Mouse (Mus musculus): Measurements from ENCODE around the gene Atf1. TPM values are rescaled to one million over a fixed set of nuclear protein-coding genes. Genes with fewer than 3 reads are reported as not detected.
A peak's percentile ranks its signal among the peaks of the same experiment; 100 is the strongest.
"Not testable (repeated sequence)": the region's sequence is repeated elsewhere in the genome, so short reads cannot be mapped to it uniquely, and the experiment has no call there.

The Atf1 gene
- total RNA-seq, 2 experiments from 2014 or later: 19.2 to 21.4 TPM

- intact Hi-C loops (cut with DNase I): no loop called here
Observed at GRCm38 (mm10) chr15:100248665-100249433, 21.2 kb downstream of the Atf1 start.

GRCm38 (mm10) chr15:100251153-100251780, 23.6 kb downstream of the Atf1 start:
- DNase-seq (ENCODE audit: low spot score in 2 of 2): peak in 1 of 2 experiments; percentile 83
- intact Hi-C loops (cut with DNase I): no loop called here

More at GRCm38 (mm10) chr15:100248665-100249433, 21.2 kb downstream of the Atf1 start:
- no peak for DNase-seq (ENCODE audit: low spot score in 2 of 2)

DNA sequence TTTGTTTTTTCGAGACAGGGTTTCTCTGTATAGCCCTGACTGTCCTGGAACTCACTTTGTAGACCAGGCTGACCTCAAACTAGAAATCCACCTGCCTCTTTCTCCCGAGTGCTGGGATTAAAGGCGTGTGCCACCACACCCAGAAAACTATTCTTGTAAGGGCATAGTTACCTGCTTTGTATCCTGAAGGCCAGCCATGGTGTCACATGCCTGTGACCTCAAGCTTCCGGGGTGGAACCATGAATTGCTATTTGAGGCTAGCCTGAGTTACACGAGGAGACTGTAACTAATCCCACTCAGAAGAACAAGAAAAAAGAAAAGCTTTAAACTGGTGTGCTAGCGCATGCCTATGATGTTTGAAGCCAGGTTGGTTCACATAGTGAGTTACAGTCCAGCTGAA, 28.8 kb downstream of the Atf1 start:
- DNase-seq (ENCODE audit: low spot score in 2 of 2): no peak
- intact Hi-C loops (cut with DNase I): no loop called here

- DNase-seq (ENCODE audit: low spot score in 2 of 2): no peak
- intact Hi-C loops (cut with DNase I): no loop called here
Observed at GRCm38 (mm10) chr15:100257305-100257704, 29.7 kb downstream of the Atf1 start.

DNA sequence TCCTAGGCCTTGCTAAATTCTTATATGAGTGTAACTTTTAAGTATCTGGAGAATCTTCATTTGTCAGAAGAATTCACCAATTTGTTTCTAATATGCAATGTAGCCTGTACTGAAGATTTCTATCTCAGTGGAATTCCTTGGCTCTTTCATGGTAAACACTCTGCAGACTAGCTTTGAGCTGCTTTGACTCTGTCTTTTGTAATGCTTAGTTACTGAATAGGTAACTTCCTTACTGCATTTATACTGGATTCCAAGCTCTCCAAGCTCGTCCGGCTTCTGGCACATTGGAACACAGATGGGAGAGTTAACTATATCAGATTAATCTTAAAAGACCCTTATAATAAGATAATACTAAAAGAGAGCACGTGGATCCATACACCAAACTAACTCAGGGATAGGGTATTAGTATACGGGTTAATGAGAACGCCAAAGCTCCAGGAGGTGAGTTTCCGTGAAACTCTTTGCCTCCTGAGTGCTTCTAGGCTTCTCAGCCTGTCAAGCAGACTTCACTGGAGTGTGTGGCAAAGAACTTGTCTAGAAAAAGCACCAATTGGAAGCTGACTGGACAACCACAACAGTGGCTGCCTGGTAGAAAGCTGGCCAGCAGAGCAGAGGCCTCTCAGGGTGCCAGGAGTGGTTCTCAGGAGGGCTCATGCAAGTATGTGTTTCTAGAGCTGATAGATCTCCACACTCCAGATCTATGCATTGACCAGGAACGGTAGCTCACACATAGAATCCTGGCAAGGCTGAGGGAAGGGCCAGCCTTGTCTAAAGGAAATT, 31.2 kb downstream of the Atf1 start:
- DNase-seq (ENCODE audit: low spot score in 2 of 2): no peak
- intact Hi-C loops (cut with DNase I): no loop called here

DNA sequence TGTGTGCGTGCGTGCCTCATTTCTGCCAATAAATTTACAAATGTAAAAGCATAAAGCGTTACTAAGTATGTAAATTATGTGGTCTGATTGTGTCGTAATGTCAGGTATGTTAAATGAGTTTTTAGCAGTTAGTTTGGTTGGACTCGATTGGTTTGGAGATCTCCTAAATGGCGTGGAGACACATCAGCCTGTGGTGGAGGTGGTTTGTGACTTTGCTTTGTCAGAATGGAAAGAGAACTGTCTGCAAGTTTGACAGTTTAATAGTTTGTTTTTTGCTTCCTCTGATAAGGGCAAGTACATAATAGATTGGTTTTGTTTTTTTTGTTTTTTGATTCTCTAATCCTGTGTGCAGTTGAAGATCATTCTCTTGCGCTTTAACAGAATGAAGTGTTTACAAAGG, 32.7 kb downstream of the Atf1 start:
- intact Hi-C loops (cut with DNase I): loop anchor here (10.0 kb wide), 1 partner anchor 194 kb away; no protein-coding TSS in a partner anchor
- DNase-seq (ENCODE audit: low spot score in 2 of 2): not testable (repeated sequence)

DNA sequence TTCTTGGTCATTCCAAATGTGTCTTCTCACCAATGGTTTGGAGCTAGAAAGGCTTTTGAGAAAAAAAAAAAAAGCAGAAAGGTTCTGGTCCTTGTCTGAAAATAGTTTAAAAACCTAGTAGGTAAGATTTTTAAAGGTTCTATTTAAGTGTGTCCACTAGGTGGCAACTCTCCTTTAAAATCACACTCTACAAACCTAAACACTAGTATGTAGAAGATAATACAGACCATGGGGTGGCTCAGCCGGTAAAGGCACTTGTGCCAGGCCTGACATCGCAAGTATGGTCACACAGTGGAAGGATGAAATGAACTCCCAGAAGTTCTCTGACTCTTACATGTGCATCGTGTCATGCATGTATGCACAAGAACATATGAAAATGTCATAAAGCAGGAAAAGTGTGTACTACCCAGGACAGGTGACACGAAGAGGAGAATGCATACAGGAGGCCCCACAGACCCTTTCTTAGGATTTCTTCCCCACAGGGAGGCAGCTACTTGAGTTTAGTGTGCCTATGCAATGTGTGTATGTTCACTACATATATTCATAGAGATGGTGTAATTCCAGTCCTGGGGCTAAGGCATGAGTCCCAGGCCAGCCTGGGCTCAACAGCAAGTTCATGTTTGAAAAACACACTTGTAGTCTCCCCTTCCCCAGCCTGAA, 35.8 kb downstream of the Atf1 start:
- DNase-seq (ENCODE audit: low spot score in 2 of 2): peak in 1 of 2 experiments; percentile 30

DNA sequence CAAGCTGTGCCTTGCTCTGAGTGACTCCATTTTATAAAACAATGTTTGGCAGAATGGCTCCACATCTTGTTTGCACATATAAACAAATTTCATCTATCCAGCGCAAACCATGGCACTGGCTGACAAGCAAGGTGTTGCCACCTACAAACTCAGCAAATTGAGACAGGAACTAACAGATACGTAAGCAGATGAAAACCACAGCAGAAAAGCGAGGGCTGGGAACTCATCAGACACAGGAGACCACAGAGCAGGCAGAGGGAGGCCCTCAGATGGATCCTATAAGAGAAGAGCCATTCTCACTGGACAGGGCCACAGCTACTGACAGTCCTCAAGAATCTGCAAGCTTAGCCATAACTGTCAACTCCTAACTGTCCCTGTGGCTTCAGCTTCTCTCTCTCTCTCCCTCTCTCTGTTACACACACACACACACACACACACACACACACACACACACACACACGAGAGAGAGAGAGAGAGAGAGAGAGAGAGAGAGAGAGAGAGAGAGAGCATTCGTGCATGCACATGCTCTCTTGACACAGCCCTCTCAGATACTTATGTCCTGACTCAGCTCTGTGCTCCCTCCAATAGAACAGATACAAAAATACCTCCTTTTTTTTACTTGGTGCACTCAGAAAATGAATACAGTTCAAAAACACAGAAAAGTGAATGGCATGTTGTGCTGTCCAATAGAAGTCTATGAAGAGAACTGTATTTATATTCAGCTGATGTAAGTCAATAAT, 38.1 kb downstream of the Atf1 start:
- intact Hi-C loops (cut with DNase I): loop anchor here (5.0 to 10.0 kb wide), 2 partner anchors 107 to 189 kb away; no protein-coding TSS in a partner anchor
- DNase-seq (ENCODE audit: low spot score in 2 of 2): no peak

More for the DNA sequence above, 35.8 kb downstream of the Atf1 start:
- intact Hi-C loops (cut with DNase I): loop anchor here (10.0 kb wide), 1 partner anchor 191 kb away; no protein-coding TSS in a partner anchor

GRCm38 (mm10) chr15:100268916-100269315, 41.3 kb downstream of the Atf1 start:
- no peak for DNase-seq (ENCODE audit: low spot score in 2 of 2)
- intact Hi-C loops (cut with DNase I): loop anchor here (5.0 to 10.0 kb wide), 2 partner anchors 103 to 186 kb away; no protein-coding TSS in a partner anchor

DNA sequence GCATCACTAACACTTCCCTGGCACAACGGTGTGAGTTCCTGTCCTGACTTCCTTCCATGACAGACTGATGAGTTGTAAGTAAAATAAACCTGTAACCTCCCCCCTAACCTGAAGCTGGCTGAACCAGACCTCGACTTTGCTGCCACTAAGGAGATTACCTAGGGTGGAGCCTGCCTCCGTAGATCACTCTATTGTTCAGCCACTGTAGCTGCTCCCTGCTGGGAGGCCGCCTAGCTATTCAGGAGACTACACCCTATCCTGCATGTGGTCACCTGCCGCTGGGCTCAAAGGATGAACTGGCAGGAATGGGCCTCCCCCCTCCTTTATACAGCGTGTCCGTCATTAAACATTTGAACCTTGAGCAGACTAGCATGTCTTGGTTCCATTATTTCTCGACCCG, 42.2 kb downstream of the Atf1 start:
- no peak for DNase-seq (ENCODE audit: low spot score in 2 of 2)
- intact Hi-C loops (cut with DNase I): loop anchor here (5.0 to 10.0 kb wide), 2 partner anchors 103 to 185 kb away; no protein-coding TSS in a partner anchor

- intact Hi-C loops (cut with DNase I); DNase-seq (ENCODE audit: low spot score in 2 of 2): not testable (repeated sequence)
Observed at GRCm38 (mm10) chr15:100270609-100271008, 43.0 kb downstream of the Atf1 start.

GRCm38 (mm10) chr15:100271411-100271810, 43.8 kb downstream of the Atf1 start:
- intact Hi-C loops (cut with DNase I): no loop called here

GRCm38 (mm10) chr15:100273791-100274308, 46.2 kb downstream of the Atf1 start:
- intact Hi-C loops (cut with DNase I); DNase-seq (ENCODE audit: low spot score in 2 of 2): not testable (repeated sequence)

More at GRCm38 (mm10) chr15:100271411-100271810, 43.8 kb downstream of the Atf1 start:
- DNase-seq (ENCODE audit: low spot score in 2 of 2): no peak

GRCm38 (mm10) chr15:100274790-100275559, 47.4 kb downstream of the Atf1 start:
- intact Hi-C loops (cut with DNase I): no loop called here
- no peak for DNase-seq (ENCODE audit: low spot score in 2 of 2)

GRCm38 (mm10) chr15:100276403-100276802, 48.8 kb downstream of the Atf1 start:
- no peak for DNase-seq (ENCODE audit: low spot score in 2 of 2)
- intact Hi-C loops (cut with DNase I): no loop called here

DNA sequence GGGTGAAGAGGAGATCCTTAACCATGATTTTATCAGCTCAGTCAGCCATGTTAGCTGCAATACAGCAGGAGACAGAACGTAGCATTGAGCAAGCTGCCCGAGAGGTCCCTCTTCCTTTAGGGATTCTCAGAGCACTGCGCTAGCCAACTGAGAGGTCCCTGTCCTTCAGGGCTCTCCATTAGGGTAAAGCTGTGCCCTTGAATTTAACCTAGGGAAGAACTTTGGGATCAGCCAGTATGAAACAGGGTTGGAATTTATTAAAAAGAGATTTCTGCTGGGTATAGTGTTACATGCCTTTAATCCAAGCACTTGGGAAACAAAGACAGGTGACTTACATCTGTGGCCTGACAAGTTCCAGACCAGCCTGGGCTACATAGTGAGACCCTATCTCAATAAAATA, 50.0 kb downstream of the Atf1 start:
- intact Hi-C loops (cut with DNase I): no loop called here

DNA sequence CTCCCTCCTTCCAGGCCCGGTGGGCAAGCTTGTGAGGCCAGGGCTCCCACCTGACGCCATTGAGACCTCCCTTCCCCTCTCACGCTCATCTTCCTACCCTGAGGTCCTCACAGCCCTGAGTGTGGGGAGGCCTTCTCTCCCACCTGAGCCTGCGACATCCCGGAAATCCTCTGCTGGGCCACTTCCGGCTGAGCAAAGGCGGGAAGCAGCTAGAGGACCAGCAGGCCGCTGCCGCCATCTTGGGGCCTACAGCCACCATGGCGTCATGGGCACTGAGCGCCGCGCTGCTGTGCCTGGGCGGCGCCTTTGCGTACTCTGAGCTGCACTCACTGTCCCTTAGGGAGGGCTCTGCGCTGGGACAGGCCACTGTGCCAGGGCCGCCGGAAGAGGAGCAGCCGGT, 53.0 kb downstream of the Atf1 start, which contains the start of gene Tmprss12:
TSS of gene Tmprss12 (plus strand) at position 212 of the 400 bp plus-strand sequence.
- intact Hi-C loops (cut with DNase I): no loop called here
- no peak for DNase-seq (ENCODE audit: low spot score in 2 of 2)

More for the DNA sequence above, 50.0 kb downstream of the Atf1 start:
- no peak for DNase-seq (ENCODE audit: low spot score in 2 of 2)

GRCm38 (mm10) chr15:100288980-100289379, 61.4 kb downstream of the Atf1 start:
- intact Hi-C loops (cut with DNase I): no loop called here

More at GRCm38 (mm10) chr15:100288980-100289379, 61.4 kb downstream of the Atf1 start:
- DNase-seq (ENCODE audit: low spot score in 2 of 2): no peak

Data from left cerebral cortex, postnatal 25 days (tissue).